Mouse (Mus musculus): ENCODE measurements around the gene Psma1.

Gene Psma1

GRCm38 (mm10) chr7:114276005-114276752 is at the start of gene Psma1:
Gene Psma1 (minus strand): TSS chr7:114276118.
- peak; percentile 94 to 97 for DNase-seq (ENCODE audit: low spot score in 2 of 2)

GRCm38 (mm10) chr7:114323527-114323926 is 47.6 kb upstream of the Psma1 start:
- no peak for DNase-seq (ENCODE audit: low spot score in 2 of 2)

- no peak for DNase-seq (ENCODE audit: low spot score in 2 of 2)
Observed at GRCm38 (mm10) chr7:114322531-114323441, 46.9 kb upstream of the Psma1 start.

- no peak for DNase-seq (ENCODE audit: low spot score in 2 of 2)
Observed at GRCm38 (mm10) chr7:114321694-114322372, 45.9 kb upstream of the Psma1 start.

GRCm38 (mm10) chr7:114317896-114318295 is 42.0 kb upstream of the Psma1 start:
- DNase-seq (ENCODE audit: low spot score in 2 of 2), result no peak

GRCm38 (mm10) chr7:114317389-114317792 is 41.5 kb upstream of the Psma1 start:
- peak in 1 of 2 experiments; percentile 28 for DNase-seq (ENCODE audit: low spot score in 2 of 2)

- DNase-seq (ENCODE audit: low spot score in 2 of 2), result peak; percentile 31 to 42
Observed at GRCm38 (mm10) chr7:114316361-114316871, 40.5 kb upstream of the Psma1 start.

- no peak for DNase-seq (ENCODE audit: low spot score in 2 of 2)
Observed at GRCm38 (mm10) chr7:114311209-114311608, 35.3 kb upstream of the Psma1 start.

- no peak for DNase-seq (ENCODE audit: low spot score in 2 of 2)
Observed at GRCm38 (mm10) chr7:114309020-114309419, 33.1 kb upstream of the Psma1 start.

- DNase-seq (ENCODE audit: low spot score in 2 of 2), result peak in 1 of 2 experiments; percentile 30
Observed at GRCm38 (mm10) chr7:114301293-114301782, 25.4 kb upstream of the Psma1 start.

GRCm38 (mm10) chr7:114300782-114301181 is 24.9 kb upstream of the Psma1 start:
- DNase-seq (ENCODE audit: low spot score in 2 of 2), result no peak

- DNase-seq (ENCODE audit: low spot score in 2 of 2), result no peak
Observed at GRCm38 (mm10) chr7:114299247-114299646, 23.3 kb upstream of the Psma1 start.

- DNase-seq (ENCODE audit: low spot score in 2 of 2), result no peak
Observed at GRCm38 (mm10) chr7:114294698-114295097, 18.8 kb upstream of the Psma1 start.

- DNase-seq (ENCODE audit: low spot score in 2 of 2), result no peak
Observed at GRCm38 (mm10) chr7:114293903-114294302, 18.0 kb upstream of the Psma1 start.

GRCm38 (mm10) chr7:114292501-114292971 is 16.6 kb upstream of the Psma1 start:
- peak in 1 of 2 experiments; percentile 43 for DNase-seq (ENCODE audit: low spot score in 2 of 2)

- DNase-seq (ENCODE audit: low spot score in 2 of 2), result no peak
Observed at GRCm38 (mm10) chr7:114291461-114292335, 15.8 kb upstream of the Psma1 start.

- DNase-seq (ENCODE audit: low spot score in 2 of 2), result no peak
Observed at GRCm38 (mm10) chr7:114290078-114290506, 14.2 kb upstream of the Psma1 start.

GRCm38 (mm10) chr7:114284296-114284910 is 8.5 kb upstream of the Psma1 start:
- DNase-seq (ENCODE audit: low spot score in 2 of 2), result no peak

GRCm38 (mm10) chr7:114283006-114283405 is 7.1 kb upstream of the Psma1 start:
- DNase-seq (ENCODE audit: low spot score in 2 of 2), result no peak

- DNase-seq (ENCODE audit: low spot score in 2 of 2), result no peak
Observed at GRCm38 (mm10) chr7:114281671-114282070, 5.8 kb upstream of the Psma1 start.

Data from left cerebral cortex, adult 9 months (tissue).